Mouse (Mus musculus): Measurements from ENCODE around the gene Shoc2. TPM values are rescaled to one million over a fixed set of nuclear protein-coding genes. Genes with fewer than 3 reads are reported as not detected.
"Not testable (repeated sequence)": the region's sequence is repeated elsewhere in the genome, so short reads cannot be mapped to it uniquely, and the experiment has no call there.

Gene Shoc2
- total and polyA plus RNA-seq, 3 experiments: 14.1 to 27.1 (median 23.7) TPM

GRCm38 (mm10) chr19:53964347-53964746 lies 20.2 kb downstream of the Shoc2 start:
- H3K4me2 ChIP-seq (ENCODE audit: insufficient read depth, low read depth, poor library complexity, severe bottlenecking); H3K27me3 ChIP-seq (replicated peaks); H3K4me1 ChIP-seq (ENCODE audit: control insufficient read depth in 1 of 2, insufficient read depth in 2 of 2); DNase-seq (ENCODE audit: extremely low read depth); H3K79me2 ChIP-seq (replicated peaks; ENCODE audit: control insufficient read depth, extremely low read depth, insufficient read depth, poor library complexity, severe bottlenecking); H3K9ac ChIP-seq (ENCODE audit: insufficient read depth, low read depth); dilution Hi-C loops (cut with MboI; ENCODE audit: extremely low pct_ligation_motif_present, extremely low pct_unique_long_range_greater_than_20kb, low sequenced_read_pairs); in situ Hi-C loops (cut with MboI; ENCODE audit: low pct_ligation_motif_present, low pct_unique_long_range_greater_than_20kb, low sequenced_read_pairs); H3K36me3 ChIP-seq (replicated peaks in 1 of 2; ENCODE audit: control insufficient read depth in 1 of 2, insufficient read depth in 1 of 2, low read length in 1 of 2); H3K27ac ChIP-seq (ENCODE audit: insufficient read depth, low read depth); H3K9me3 ChIP-seq (replicated peaks; ENCODE audit: low read length); H3K4me3 ChIP-seq (replicated peaks in 1 of 3; ENCODE audit: low read depth in 2 of 3, low read length in 2 of 3, poor library complexity in 1 of 3): not testable (repeated sequence)
- peak; percentile 53 for TF ChIP-seq ZNF384 (IDR thresholded peaks at IDR 0.05; ENCODE audit: low read depth, low read length)

- no peaks in the 10 kb centered on the region for H3K27me3 ChIP-seq (replicated peaks)
- no peak overlapping the region for H3K4me2 ChIP-seq (ENCODE audit: insufficient read depth, low read depth, poor library complexity, severe bottlenecking)
- H3K4me3 ChIP-seq (replicated peaks in 1 of 3; ENCODE audit: low read depth in 2 of 3, low read length in 2 of 3, poor library complexity in 1 of 3): no peak overlapping the region
- DNase-seq (ENCODE audit: extremely low read depth): no peak
- H3K27ac ChIP-seq (ENCODE audit: insufficient read depth, low read depth): no peak overlapping the region
- H3K4me1 ChIP-seq (ENCODE audit: control insufficient read depth in 1 of 2, insufficient read depth in 2 of 2): peaks cover 0 to 2% of the 10 kb centered on the region in 2 experiments; a peak in 1 of 4 replicates
- in situ Hi-C loops (cut with MboI; ENCODE audit: low pct_ligation_motif_present, low pct_unique_long_range_greater_than_20kb, low sequenced_read_pairs): no loop called here
- H3K36me3 ChIP-seq (replicated peaks in 1 of 2; ENCODE audit: control insufficient read depth in 1 of 2, insufficient read depth in 1 of 2, low read length in 1 of 2): peaks cover 0 to 5% of the 10 kb centered on the region in 2 experiments
- dilution Hi-C loops (cut with MboI; ENCODE audit: extremely low pct_ligation_motif_present, extremely low pct_unique_long_range_greater_than_20kb, low sequenced_read_pairs): no loop called here
- no peak overlapping the region for H3K9ac ChIP-seq (ENCODE audit: insufficient read depth, low read depth)
- no peaks in the 10 kb centered on the region for H3K9me3 ChIP-seq (replicated peaks; ENCODE audit: low read length)
- peaks cover 5% of the 10 kb centered on the region; the same call in 1 of the 2 replicates for H3K79me2 ChIP-seq (replicated peaks; ENCODE audit: control insufficient read depth, extremely low read depth, insufficient read depth, poor library complexity, severe bottlenecking)
- no peak for TF ChIP-seq IRF4 (IDR thresholded peaks at IDR 0.05; ENCODE audit: low read depth, low read length)
- TF ChIP-seq RCOR1 (conservative IDR thresholded peaks at IDR 0.05; ENCODE audit: low read depth, low read length): no peak
- TF ChIP-seq NELFE (IDR thresholded peaks at IDR 0.05; ENCODE audit: low read depth, low read length): no peak
- no peak for TF ChIP-seq ZMIZ1 (IDR thresholded peaks at IDR 0.05; ENCODE audit: low read depth, low read length)
- TF ChIP-seq CHD1 (IDR thresholded peaks at IDR 0.05; ENCODE audit: low read depth, low read length): no peak
- TF ChIP-seq ETS1 (conservative IDR thresholded peaks at IDR 0.05; ENCODE audit: low read depth, low read length): no peak
- TF ChIP-seq MYC (IDR thresholded peaks at IDR 0.05; ENCODE audit: low read depth, low read length): no peak
- no peak for TF ChIP-seq POLR2AphosphoS2 (IDR thresholded peaks at IDR 0.05; ENCODE audit: low read depth, low read length)
- no peak for TF ChIP-seq KAT2A (IDR thresholded peaks at IDR 0.05; ENCODE audit: insufficient replicate concordance, low read length)
- TF ChIP-seq JUND (conservative IDR thresholded peaks at IDR 0.05; ENCODE audit: low read depth, low read length): no peak
- no peak for TF ChIP-seq E2F4 (IDR thresholded peaks at IDR 0.05; ENCODE audit: insufficient replicate concordance, low read depth, low read length)
- TF ChIP-seq TBP (conservative IDR thresholded peaks at IDR 0.05; ENCODE audit: low read depth, low read length): no peak
- no peak for TF ChIP-seq ZNF384 (IDR thresholded peaks at IDR 0.05; ENCODE audit: low read depth, low read length)
- no peak for TF ChIP-seq TCF12 (IDR thresholded peaks at IDR 0.05; ENCODE audit: low read depth, low read length)
Observed at GRCm38 (mm10) chr19:53964910-53965633, 21.0 kb downstream of the Shoc2 start.

All from CH12.LX (cell line).